Mouse (Mus musculus): Measurements from ENCODE around the gene Olfr1247. TPM values are rescaled to one million over a fixed set of nuclear protein-coding genes. Genes with fewer than 3 reads are reported as not detected.
"Not testable (repeated sequence)": the region's sequence is repeated elsewhere in the genome, so short reads cannot be mapped to it uniquely, and the experiment has no call there.

Olfr1247 gene
- total RNA-seq (2021): under 1 TPM; 0.16 to 0.17 TPM

DNA sequence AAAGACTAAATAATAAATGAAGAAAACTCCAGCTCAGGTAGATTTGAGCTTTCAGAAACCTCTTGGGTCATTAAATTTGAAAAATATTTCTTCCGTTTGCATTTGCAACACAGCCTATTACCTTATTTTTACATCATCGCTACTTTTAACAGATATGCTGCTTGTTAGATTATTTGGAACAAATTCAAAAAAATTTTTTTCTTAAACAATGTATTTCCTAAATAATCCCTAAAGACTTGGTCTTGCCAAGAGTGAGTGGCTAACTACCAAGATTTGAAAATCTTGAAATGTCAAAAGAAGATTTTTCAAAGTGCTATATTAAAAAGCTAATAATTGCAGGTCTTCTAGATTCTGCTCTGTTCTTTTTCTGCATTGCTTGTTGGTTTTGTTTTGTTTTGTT, at the start of gene Olfr1247:
Olfr1247 (minus strand) TSS at position 101 of the 400 bp plus-strand sequence.
- no peak for DNase-seq (ENCODE audit: extremely low spot score in 1 of 2, low spot score in 2 of 2)
- intact Hi-C loops (cut with DNase I): no loop called here

DNA sequence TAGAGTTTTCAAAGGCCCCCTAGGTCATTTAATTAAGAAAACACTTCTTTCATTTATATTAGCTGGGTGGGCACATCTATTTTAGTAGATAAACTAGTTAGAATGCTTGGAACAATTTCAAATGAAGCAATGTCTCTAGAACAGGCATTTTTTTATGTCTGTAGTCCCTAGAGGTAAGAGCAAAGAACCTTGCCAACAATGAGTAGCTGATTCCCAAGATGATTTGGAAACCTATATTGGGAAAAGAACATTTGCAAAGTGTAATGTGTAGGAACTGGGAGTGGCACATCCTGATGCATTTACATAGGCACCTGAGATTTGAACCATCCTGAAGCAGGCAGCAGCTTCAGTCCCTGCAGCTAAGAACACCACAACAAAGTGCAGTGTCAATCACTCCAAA, 47.4 kb upstream of the Olfr1247 start, which contains the start of gene Olfr1250:
Olfr1250 (minus strand) TSS at position 101 of the 400 bp plus-strand sequence.
- no peak for DNase-seq (ENCODE audit: extremely low spot score in 1 of 2, low spot score in 2 of 2)
- intact Hi-C loops (cut with DNase I): no loop called here

DNA sequence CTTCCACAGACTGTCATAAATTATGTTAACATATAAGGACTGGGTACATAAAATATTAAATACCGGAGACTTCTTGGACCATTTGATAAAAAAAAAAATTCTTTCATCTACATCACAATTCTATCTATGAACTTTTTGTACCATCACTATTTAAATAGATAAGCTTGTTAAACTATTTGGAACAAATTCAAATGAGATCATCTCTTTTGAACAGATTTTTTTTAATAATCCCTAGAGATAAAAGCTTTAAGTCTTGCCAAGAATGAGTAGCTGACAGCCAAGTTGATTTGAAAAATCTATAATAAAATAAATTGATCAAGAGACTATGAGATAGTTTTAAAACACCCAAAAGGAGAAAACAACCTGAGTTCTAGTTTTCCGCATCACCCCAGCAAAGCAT, 21.0 kb upstream of the Olfr1247 start, which contains the start of gene Olfr1249:
Olfr1249 (minus strand) TSS at position 101 of the 400 bp plus-strand sequence.
- DNase-seq (ENCODE audit: extremely low spot score in 1 of 2, low spot score in 2 of 2): no peak
- intact Hi-C loops (cut with DNase I): no loop called here

DNA sequence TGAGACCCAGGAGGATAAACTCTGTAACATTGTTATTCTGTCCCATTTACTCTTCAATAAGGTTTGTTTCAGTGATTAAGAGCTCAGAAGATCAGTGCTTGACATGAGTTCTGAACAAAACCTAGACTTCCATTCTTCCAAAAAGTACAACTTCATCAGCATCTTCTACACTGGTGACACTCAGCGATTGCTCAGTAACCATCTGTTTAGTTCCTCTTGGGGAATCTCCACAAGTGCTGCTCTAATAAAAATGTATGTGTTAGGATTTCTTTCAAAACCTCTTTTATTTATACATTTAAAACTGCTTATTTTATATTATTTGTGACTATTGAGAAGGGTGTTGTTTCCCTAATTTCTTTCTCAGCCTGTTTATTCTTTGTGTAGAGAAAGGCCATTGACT, 4.2 kb upstream of the Olfr1247 start, which contains the start of gene Olfr1248:
Olfr1248 (minus strand) TSS at position 101 of the 400 bp plus-strand sequence.
- intact Hi-C loops (cut with DNase I); DNase-seq (ENCODE audit: extremely low spot score in 1 of 2, low spot score in 2 of 2): not testable (repeated sequence)

DNA sequence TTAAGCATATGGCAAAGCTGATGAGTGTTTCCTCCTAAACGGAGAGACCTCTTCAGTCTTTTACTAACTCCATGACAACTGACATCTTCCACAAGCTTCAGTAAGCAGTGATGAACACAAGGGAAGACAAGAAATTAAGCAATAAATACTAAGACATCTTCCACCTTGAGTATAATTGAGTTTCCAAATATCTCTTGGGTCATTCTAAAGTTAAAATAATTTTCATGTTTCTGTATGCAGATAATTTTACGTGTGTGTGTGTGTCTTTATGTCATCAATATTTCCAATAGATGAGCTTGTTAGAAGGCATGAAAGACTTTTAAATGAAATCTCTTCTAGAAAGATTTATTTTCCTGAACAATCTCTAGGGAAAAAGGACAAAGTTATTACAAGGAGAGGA, 20.9 kb downstream of the Olfr1247 start, which contains the start of gene Olfr1246:
Olfr1246 (minus strand) TSS at position 101 of the 400 bp plus-strand sequence.
- DNase-seq (ENCODE audit: extremely low spot score in 1 of 2, low spot score in 2 of 2): no peak
- intact Hi-C loops (cut with DNase I): no loop called here

DNA sequence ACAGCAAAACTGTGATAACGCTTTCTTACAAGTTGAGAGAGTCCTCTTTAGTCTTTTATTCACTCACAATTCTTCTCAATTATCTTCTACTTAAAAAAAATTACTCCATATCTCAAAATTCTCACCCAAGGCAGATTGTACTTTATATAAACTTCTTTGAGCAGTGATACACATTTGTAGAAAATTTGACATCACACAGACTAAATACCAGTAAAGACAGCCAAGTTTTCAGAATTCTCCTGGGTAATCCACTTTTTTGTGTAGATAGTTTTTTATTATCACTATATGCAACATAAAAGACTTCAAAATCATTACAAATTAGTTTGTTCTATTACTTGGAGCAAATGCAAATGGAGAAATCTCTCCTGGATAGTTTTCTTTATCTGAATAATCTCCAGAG, 35.6 kb downstream of the Olfr1247 start, which contains the start of gene Olfr1245:
Olfr1245 (minus strand) TSS at position 101 of the 400 bp plus-strand sequence.
- no peak for DNase-seq (ENCODE audit: extremely low spot score in 1 of 2, low spot score in 2 of 2)
- intact Hi-C loops (cut with DNase I): no loop called here

DNA sequence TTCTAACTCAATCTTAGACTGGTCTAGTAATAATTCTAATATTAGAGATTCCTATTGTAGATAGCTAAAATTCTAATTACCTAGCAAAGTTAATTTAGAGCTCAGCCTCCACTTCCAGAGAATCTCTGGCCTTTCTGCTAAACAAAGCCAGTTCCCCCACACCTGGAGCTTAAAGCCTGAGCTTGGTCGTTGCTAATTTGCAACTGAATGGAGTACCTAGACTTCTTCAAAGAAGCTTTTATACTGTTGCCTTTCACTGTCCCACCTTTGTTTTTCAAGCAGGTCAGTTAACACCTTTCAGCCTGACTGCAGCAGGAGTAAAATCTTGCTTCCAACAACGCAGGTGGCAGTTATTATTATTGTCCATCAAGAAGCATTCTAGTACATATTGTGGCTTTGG, 51.2 kb downstream of the Olfr1247 start:
- intact Hi-C loops (cut with DNase I): not testable (repeated sequence)

More for the DNA sequence above, 51.2 kb downstream of the Olfr1247 start:
- DNase-seq (ENCODE audit: extremely low spot score in 1 of 2, low spot score in 2 of 2): not testable (repeated sequence)

Other genes with a start within 250 kb of the Olfr1247 start
- not detected for gene Olfr1234, start 249.3 kb downstream of the Olfr1247 start, total RNA-seq (2021)
- gene Olfr1238, start 204.5 kb downstream of the Olfr1247 start, total RNA-seq (2021): not detected
- gene Olfr1239, start 193.7 kb downstream of the Olfr1247 start, total RNA-seq (2021): not detected
- gene Olfr1240, start 171.1 kb downstream of the Olfr1247 start, total RNA-seq (2021): not detected
- gene Olfr1241, start 127.0 kb downstream of the Olfr1247 start, total RNA-seq (2021): not detected
- not detected for gene Olfr1242, start 115.8 kb downstream of the Olfr1247 start, total RNA-seq (2021)
- gene Olfr1243, start 82.6 kb downstream of the Olfr1247 start, total RNA-seq (2021): not detected
- gene Olfr1245, start 35.7 kb downstream of the Olfr1247 start, total RNA-seq (2021): not detected
- not detected for gene Olfr1246, start 21.0 kb downstream of the Olfr1247 start, total RNA-seq (2021)
- gene Olfr1248, start 4.1 kb upstream of the Olfr1247 start, total RNA-seq (2021): not detected
- gene Olfr1249, start 20.9 kb upstream of the Olfr1247 start, total RNA-seq (2021): not detected
- gene Olfr1250, start 47.3 kb upstream of the Olfr1247 start, total RNA-seq (2021): under 1 TPM; 0.06 to 0.10 TPM
- not detected for gene Olfr1251, start 57.8 kb upstream of the Olfr1247 start, total RNA-seq (2021)
- gene Olfr1252, start 110.9 kb upstream of the Olfr1247 start, total RNA-seq (2021): not detected
- not detected for gene Olfr1253, start 143.0 kb upstream of the Olfr1247 start, total RNA-seq (2021)
- gene Olfr1254, start 179.5 kb upstream of the Olfr1247 start, total RNA-seq (2021): not detected
- not detected for gene Olfr1255, start 197.9 kb upstream of the Olfr1247 start, total RNA-seq (2021)
- gene Olfr1256, start 227.4 kb upstream of the Olfr1247 start, total RNA-seq (2021): under 1 TPM in 1 of 2 experiments, not detected in 1; 0.06 TPM
- gene Olfr48, start 234.1 kb upstream of the Olfr1247 start, total RNA-seq (2021): not detected